Mouse (Mus musculus): Measurements from ENCODE around the gene Akap7.

Akap7 gene

GRCm38 (mm10) chr10:25257466-25257865 is 50.2 kb downstream of the Akap7 start:
- no peak for DNase-seq (ENCODE audit: low read depth, low spot score)

GRCm38 (mm10) chr10:25253474-25253873 is 54.2 kb downstream of the Akap7 start:
- no peak for DNase-seq (ENCODE audit: low read depth, low spot score)

GRCm38 (mm10) chr10:25253006-25253405 is 54.7 kb downstream of the Akap7 start:
- DNase-seq (ENCODE audit: low read depth, low spot score) = no peak

DNA sequence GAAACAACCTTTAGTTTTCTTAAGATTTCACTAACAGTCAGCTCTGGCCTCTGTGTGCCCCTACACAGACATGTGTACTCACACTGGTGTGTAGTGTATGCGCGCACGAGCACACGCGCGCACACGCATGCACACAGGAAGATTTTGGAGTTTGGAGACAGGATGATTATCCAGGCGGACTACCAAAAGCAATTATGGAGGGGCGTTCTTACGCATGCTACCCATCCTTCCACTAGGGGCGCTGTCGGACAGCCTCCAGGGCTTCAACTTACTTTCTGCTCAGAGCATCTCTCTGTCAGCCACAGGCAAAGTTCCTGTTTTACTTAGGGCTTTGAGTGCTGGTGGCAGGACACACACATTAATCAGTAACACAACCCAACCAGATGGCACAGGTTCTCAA is 57.6 kb downstream of the Akap7 start:
- peak; percentile 50 for DNase-seq (ENCODE audit: low read depth, low spot score)

GRCm38 (mm10) chr10:25246173-25246572 is 61.5 kb downstream of the Akap7 start:
- peak; percentile 65 for DNase-seq (ENCODE audit: low read depth, low spot score)

DNA sequence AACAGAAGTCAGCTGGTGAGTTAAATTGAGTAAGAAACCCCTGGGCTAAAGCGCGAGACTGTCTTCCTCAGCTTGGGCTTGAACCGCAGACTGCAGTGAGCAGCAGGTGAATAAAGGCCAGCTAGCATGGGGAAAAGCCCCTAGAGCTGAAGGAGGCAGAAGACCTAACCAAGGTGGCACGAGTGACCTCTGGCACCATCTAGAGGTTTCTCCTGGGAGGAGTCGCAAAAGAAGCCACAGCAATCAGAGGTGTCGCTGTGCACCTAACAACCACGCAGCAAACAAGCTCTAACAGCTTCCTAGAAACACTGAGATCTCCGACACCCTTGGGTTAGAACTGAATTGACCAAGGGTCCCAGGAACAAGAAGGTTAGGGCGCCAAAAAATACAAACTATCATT is 68.5 kb downstream of the Akap7 start:
- peak; percentile 76 for DNase-seq (ENCODE audit: low read depth, low spot score)

DNA sequence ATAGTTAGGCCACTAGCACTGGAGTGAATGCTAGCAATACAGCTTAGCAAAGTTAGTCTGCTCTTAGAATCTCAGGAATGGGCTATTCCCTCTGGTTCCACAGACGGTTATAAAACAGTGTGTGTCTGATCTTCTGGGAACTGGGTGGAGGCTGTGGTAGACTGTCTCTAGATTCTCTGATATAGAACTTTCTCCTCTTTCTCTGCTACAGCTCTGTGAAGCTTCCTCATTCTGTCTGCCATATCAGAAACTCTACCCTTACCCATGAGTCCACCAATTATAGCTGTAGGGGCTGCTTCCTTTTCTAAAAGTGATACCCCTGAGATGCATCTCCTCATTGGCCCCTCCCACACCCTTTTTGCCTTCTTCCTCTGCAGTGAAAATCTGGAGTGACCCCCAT is 73.6 kb downstream of the Akap7 start:
- no peak for DNase-seq (ENCODE audit: low read depth, low spot score)

DNA sequence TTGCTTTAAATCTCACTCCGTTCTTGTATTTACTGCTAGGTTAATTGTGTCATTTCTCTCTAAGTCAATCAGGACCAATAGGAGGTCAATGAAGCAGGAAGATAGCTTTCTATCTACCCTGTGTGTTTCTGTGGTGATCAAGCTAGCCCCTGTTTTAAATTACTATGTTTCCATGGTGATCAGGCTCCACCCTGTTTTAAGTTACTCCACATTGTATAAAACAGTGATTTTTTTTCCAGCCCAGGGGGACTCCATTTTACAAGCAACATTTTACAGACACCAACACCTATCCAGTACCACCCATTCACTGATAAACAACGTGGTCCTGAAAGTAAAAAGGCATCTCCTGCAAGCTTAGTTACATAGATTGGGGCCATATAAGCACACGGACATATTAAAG is 75.0 kb downstream of the Akap7 start:
- no peak for DNase-seq (ENCODE audit: low read depth, low spot score)

- no peak for DNase-seq (ENCODE audit: low read depth, low spot score)
These were observed 76.3 kb downstream of the Akap7 start for GRCm38 (mm10) chr10:25231358-25231757.

GRCm38 (mm10) chr10:25224371-25224770 is 83.3 kb downstream of the Akap7 start:
- DNase-seq (ENCODE audit: low read depth, low spot score) = no peak

- DNase-seq (ENCODE audit: low read depth, low spot score) = no peak
These were observed 86.9 kb downstream of the Akap7 start for GRCm38 (mm10) chr10:25220754-25221153.

- no peak for DNase-seq (ENCODE audit: low read depth, low spot score)
These were observed 87.7 kb downstream of the Akap7 start for GRCm38 (mm10) chr10:25219901-25220495.

DNA sequence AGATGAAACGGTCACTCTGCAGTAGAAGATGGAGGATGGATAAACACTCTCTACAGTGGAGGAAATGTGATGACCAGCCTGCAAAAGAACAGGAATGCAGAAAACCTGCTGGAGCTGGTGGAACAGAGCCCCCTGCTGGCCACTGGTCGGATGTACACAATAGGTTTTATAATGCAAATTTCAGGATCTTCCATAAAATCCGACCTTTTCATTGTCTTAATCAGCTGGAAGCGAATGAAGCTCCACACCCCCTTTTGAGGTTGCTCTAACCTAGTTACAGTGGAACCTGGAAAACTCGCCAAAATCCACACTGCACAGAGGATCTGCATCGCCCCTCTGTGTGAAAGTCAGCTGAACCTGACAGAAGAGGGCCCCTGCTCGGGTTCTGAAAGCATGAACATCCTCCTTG is 88.4 kb downstream of the Akap7 start:
- peak; percentile 87 for DNase-seq (ENCODE audit: low read depth, low spot score)

DNA sequence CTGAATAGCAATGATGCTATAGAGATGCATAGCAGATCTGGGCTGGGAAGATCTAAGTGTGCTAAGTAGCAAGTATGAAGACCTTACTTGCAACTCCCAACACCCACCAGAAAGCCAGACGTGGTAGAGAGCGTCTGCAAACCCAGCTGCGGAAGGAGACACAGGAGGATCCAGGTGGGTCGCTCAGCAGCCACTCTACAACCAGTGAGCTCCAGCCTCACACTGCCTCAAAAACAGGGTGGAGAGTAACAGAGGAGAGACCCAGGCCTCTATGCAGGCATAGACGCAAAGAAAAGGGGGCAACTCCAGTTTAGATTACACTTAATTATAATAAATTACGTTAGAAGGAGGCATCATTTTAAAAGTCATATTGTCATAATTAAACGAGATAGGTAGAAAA is 88.9 kb downstream of the Akap7 start:
- DNase-seq (ENCODE audit: low read depth, low spot score) = no peak

DNA sequence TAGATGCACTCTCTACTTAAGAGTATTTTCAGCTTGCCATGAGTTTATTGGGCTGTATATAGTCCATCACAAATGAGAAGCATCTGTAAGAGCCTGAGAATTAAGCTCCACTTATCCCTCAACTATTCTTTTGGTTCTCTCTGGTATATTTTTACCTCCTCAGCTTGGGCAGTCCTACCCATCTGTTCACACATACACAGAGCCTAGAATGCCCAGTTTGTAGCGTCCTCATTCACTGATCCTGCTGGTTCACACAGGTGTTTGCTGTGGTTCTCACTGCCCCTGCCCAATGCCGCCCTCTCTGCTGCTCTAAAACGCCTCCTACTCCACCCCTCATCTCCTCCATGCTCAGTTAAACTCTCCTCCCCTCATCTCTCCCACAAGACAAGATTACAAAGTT is 91.7 kb downstream of the Akap7 start:
- peak; percentile 65 for DNase-seq (ENCODE audit: low read depth, low spot score)

DNA sequence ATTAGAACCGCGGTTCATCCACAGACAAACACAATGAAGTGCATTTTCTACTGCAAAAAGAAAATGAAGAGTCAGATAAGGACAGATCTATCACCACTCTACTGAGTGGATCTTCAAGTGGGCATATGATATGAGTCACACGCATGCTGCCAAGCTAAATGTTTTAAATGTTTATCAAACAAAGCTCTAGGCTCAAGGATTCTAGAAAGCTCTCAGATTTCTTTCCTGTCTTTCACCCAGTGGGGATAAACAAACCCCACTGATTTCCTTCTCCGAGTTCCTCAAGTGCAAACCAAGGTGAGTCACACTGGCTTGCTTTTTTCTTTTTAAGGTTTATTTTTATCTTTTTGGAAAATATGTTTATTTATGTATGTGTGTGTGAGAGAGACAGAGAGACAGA is 94.0 kb downstream of the Akap7 start:
- DNase-seq (ENCODE audit: low read depth, low spot score) = peak; percentile 28

GRCm38 (mm10) chr10:25208619-25209018 is 99.1 kb downstream of the Akap7 start:
- DNase-seq (ENCODE audit: low read depth, low spot score) = no peak

DNA sequence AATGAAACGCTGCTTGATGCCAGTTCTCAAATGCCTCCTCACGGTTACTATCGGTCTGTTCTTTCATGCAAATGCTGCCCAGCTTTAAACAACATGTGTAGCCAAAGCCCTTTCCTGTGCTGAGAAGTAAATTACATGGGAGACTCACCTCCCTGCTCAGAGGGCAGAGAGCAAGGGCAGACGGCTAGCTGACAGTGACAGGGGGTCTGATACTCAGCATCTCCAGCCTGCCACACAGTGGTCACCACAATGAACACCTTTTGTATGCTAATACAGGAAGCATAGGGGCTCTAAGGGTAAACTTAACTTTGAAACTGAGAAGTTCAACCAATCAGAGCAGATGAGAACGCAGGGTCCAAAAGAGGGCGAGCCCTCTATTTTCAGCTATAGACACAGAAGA is 99.8 kb downstream of the Akap7 start:
- peak; percentile 36 for DNase-seq (ENCODE audit: low read depth, low spot score)

DNA sequence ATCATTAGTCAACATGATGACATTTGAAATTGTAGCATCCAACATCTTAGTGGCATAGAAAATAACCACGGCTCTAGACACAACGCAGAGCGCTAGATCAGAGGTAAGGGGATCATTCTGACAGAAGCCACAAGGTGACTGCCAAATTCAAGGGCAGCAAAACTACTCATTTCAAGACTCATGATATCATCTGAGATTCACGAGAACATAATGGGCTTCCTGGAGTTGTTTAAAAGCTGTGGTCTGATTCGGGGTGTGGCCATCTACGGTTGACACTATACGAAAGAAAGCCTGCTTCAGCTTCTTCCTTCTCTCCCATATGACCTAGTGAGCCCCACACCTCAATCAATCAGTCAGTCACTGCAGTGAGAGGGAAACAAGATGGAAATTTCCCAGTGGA is 107.0 kb downstream of the Akap7 start:
- DNase-seq (ENCODE audit: low read depth, low spot score) = no peak

- peak; percentile 95 for DNase-seq (ENCODE audit: low read depth, low spot score)
These were observed 107.9 kb downstream of the Akap7 start for GRCm38 (mm10) chr10:25199510-25200353.

GRCm38 (mm10) chr10:25198575-25198974 is 109.1 kb downstream of the Akap7 start:
- peak; percentile 49 for DNase-seq (ENCODE audit: low read depth, low spot score)

DNA sequence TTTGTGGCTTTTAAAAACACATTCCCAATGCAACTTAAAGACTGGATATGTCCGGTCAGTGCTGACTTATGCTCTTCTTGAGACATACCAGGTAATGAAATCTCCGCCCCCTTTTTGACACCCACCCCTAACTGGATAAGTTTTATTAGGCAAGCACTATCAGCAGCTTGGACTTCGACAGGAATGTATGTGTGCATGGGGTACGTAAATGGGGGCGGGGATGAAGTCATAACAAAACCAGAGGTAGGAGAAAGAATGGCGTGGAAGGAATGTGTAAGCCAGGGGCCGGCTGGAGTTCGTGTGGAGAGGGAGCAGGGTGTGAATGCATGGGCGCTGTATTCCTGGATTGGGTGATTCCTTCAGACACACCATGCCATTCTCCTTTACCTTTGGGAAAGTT is 109.6 kb downstream of the Akap7 start:
- DNase-seq (ENCODE audit: low read depth, low spot score) = no peak

Data from brain, adult 2 months (tissue).